Mouse (Mus musculus) lung, postnatal 0 days (tissue): ENCODE measurements around the gene Aspg. TPM values are rescaled to one million over a fixed set of nuclear protein-coding genes. Genes with fewer than 3 reads are reported as not detected.
A peak's percentile ranks its signal among the peaks of the same experiment; 100 is the strongest.

Source experiments
- ATAC-seq: fragments of 200-750 bp; cut with Nextera tagmentation; 2 replicates; pipeline ENCODE4 v1.8.0; 2017; ENCODE audit warnings: moderate library complexity
- DNase-seq: peaks from one replicate; pipeline ENCODE4 v3.0.0-alpha.2; 2016; ENCODE audit warnings: low spot score
- H3K27ac ChIP-seq: fragments of 300-500 bp; sonication (generic); 2 replicates; pipeline ENCODE4 v1.5.1; 2014; ENCODE audit warnings: antibody characterized with exemption, mild to moderate bottlenecking, low read length, mixed read lengths
- H3K27me3 ChIP-seq: fragments of 300-500 bp; sonication (generic); replicated peaks from 2 replicates; pipeline ENCODE4 v1.6.1; 2014; ENCODE audit warnings: low read length, mixed read lengths; ENCODE audit not compliant: insufficient read depth
- H3K36me3 ChIP-seq: fragments of 300-500 bp; sonication (generic); 2 replicates; pipeline ENCODE4 v1.6.1; 2014; ENCODE audit warnings: low read length, mixed read lengths; ENCODE audit not compliant: insufficient read depth
- H3K4me1 ChIP-seq: fragments of 300-500 bp; sonication (generic); 2 replicates; pipeline ENCODE4 v1.6.1; 2014; ENCODE audit warnings: antibody characterized with exemption, low read depth, low read length, mixed read lengths; ENCODE audit not compliant: insufficient read depth
- H3K4me2 ChIP-seq: fragments of 300-500 bp; sonication (generic); replicated peaks from 2 replicates; pipeline ENCODE4 v1.6.1; 2014; ENCODE audit warnings: low read depth, mild to moderate bottlenecking, low read length, moderate library complexity, mixed read lengths
- H3K4me3 ChIP-seq: fragments of 300-500 bp; sonication (generic); 2 replicates; pipeline ENCODE4 v1.5.1; 2014; ENCODE audit warnings: low read depth, low read length
- H3K9ac ChIP-seq: fragments of 300-500 bp; sonication (generic); replicated peaks from 2 replicates; pipeline ENCODE4 v1.6.1; 2014; ENCODE audit warnings: low read depth, mild to moderate bottlenecking
- H3K9me3 ChIP-seq: fragments of 300-500 bp; sonication (generic); 2 replicates; pipeline ENCODE4 v1.6.1; 2016; ENCODE audit warnings: low read length, mixed read lengths
- CTCF ChIP-seq: IDR thresholded peaks from 2 replicates; pipeline ENCODE4 v1.5.1; 2016; ENCODE audit warnings: antibody characterized with exemption, mild to moderate bottlenecking
- EP300 ChIP-seq: IDR thresholded peaks from 2 replicates; pipeline ENCODE4 v1.6.1; 2016; ENCODE audit warnings: antibody characterized with exemption, mild to moderate bottlenecking, control low read depth
- WGBS: fragments of 180-500 bp; shearing (Covaris S2); extraction: QIAGEN DNeasy Blood & Tissue Kit; methylation state at CpG from one replicate; pipeline ENCODE4 v1.1.7; 2014; 5-methylcytosine and 5-hydroxymethylcytosine counted together
- polyA plus RNA-seq: library from polyadenylated mRNA; unstranded; fragments of >200 nt; fragmentation: Nextera tagmentation; extraction: Ambion mirVana; gene quantifications from 2 replicates; pipeline ENCODE4 v1.2.1, GENCODE M21; 2015

Aspg gene
- polyA plus RNA-seq: 2.5 and 2.6 TPM in 2 replicates

DNA sequence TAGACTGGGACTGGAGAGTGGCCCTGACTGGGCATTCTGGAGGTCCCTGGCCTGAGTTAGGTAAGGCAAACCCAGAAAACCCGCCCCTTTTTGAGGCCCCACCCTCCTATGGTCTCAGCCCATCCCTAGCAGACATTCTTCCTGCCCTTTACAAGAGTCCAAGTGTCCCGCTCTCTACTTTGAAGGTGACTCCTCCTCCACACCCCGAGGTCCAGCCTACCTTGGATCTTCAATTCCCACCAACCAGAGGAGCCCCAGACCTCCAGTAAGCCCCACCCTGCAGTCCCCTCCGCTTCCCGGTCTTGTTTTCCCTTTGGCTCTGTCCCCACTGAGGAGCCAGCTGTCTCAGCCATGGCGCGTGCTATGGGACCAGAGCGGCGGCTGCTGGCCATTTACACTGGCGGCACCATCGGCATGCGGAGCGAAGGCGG is at the start of gene Aspg:
TSS of gene Aspg (plus strand) at position 139 of the 431 bp plus-strand sequence.
- Histone ChIP-seq H3K4me3 (peak within 1 kb of the TSS; percentile 20; the same call in 1 of the 2 replicates), H3K36me3 (no peaks in the 10 kb centered on the region)
- under 1% methylated on average over 14 of the region's 14 CpGs for WGBS

DNA sequence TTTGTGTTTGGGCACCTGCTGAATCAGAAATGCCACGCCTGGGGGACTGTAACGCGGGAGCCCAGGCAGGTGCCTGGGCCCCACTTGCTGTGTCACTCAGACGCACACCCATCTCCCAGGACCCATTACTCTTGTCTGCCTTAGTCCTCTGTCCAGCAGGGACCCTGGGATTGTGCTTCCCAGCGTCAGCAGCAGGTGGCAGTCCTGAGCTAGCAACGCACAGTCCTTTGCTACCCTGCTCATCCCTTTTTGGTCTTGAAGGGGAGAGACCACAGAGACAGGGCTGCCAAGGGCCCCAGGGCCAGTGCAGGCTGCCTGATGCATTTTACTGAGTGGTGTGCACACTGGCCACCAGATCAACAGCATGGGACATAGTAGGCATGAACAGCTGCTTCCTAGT is 28.8 kb upstream of the Aspg start:
- Histone ChIP-seq H3K36me3 (no peaks in the 10 kb centered on the region), H3K27ac (no peak overlapping the region), H3K9ac (no peak overlapping the region), H3K4me3 (no peak overlapping the region), H3K27me3 (no peaks in the 10 kb centered on the region), H3K9me3 (no peaks in the 10 kb centered on the region), H3K4me1 (no peaks in the 10 kb centered on the region), H3K4me2 (no peak overlapping the region)
- peak; percentile 66 for ATAC-seq
- DNase-seq: peak; percentile 60
- TF ChIP-seq EP300: no peak
- peak; percentile 97 for TF ChIP-seq CTCF
- 7% methylated on average over 6 of the region's 6 CpGs for WGBS

More for the DNA sequence above, at the start of gene Aspg:
- DNase-seq (peak; percentile 78), ATAC-seq (peak; percentile 86)
- TF ChIP-seq EP300 (no peak), CTCF (no peak)
- peaks cover 5% of the 10 kb centered on the region; the same call in 1 of the 2 replicates for H3K4me1 ChIP-seq
- no peak within 1 kb of the TSS for H3K27ac ChIP-seq
- H3K27me3 ChIP-seq: no peaks in the 10 kb centered on the region
- peak within 1 kb of the TSS; percentile 44 for H3K4me2 ChIP-seq
- no peak within 1 kb of the TSS for H3K9ac ChIP-seq
- H3K9me3 ChIP-seq: no peaks in the 10 kb centered on the region

DNA sequence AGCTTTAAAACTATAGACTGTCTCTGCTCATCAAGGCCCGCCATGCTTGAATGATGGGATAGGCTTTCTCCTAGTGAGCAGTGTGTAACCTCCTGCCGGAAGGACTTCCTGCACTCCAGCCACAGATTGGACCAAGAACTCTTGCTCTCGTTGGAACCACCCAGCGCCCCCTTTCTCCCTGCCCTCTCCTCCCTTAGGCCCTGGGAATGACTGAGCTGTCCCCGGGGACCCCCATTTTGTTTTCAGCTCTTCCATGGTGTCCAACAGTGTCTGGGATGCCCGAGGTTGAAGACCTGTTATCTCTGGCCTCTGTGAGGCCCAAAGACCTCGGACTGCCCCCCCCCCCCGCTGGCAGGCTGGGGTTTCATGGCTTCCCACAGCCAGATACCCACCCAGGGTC is 26.6 kb upstream of the Aspg start:
- Histone ChIP-seq H3K4me1 (no peaks in the 10 kb centered on the region), H3K27me3 (no peaks in the 10 kb centered on the region), H3K4me2 (no peak overlapping the region), H3K36me3 (no peaks in the 10 kb centered on the region), H3K9ac (no peak overlapping the region), H3K27ac (no peak overlapping the region), H3K9me3 (no peaks in the 10 kb centered on the region), H3K4me3 (no peak overlapping the region)
- no peak for ATAC-seq
- no peak for TF ChIP-seq CTCF
- 70% methylated on average over 8 of the region's 8 CpGs for WGBS
- DNase-seq: no peak

DNA sequence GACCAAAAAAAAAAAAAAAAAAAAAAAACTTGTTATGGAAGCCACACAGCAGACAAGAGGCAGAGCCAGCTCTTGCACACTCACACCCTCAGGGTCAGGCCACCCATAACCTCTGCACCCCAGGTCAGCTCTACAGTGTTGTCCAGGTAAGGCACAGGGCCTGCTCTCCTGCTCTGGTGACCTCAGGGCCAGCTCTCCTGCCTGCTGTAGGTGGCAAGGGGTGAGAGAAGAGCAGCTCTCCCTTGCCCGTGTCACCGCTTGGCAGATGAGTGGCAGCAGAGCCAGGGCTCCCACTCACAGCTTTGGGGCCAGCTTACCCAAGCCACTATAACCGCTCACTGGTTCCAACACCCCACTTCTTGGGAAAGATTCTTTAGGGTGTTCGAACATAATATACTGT is 25.6 kb upstream of the Aspg start:
- Histone ChIP-seq H3K27ac (no peak overlapping the region), H3K36me3 (no peaks in the 10 kb centered on the region), H3K4me1 (no peaks in the 10 kb centered on the region), H3K9me3 (no peaks in the 10 kb centered on the region), H3K9ac (no peak overlapping the region), H3K27me3 (no peaks in the 10 kb centered on the region), H3K4me2 (no peak overlapping the region), H3K4me3 (no peak overlapping the region)
- TF ChIP-seq CTCF (no peak), EP300 (no peak)
- 81% methylated on average over 4 of the region's 4 CpGs for WGBS
- DNase-seq (no peak), ATAC-seq (no peak)

GRCm38 (mm10) chr12:112082241-112082640 is 24.2 kb upstream of the Aspg start:
- Histone ChIP-seq H3K9me3 (no peaks in the 10 kb centered on the region), H3K27me3 (no peaks in the 10 kb centered on the region), H3K36me3 (no peaks in the 10 kb centered on the region), H3K4me2 (no peak overlapping the region), H3K4me1 (no peaks in the 10 kb centered on the region), H3K27ac (no peak overlapping the region), H3K4me3 (no peak overlapping the region), H3K9ac (no peak overlapping the region)
- 33% methylated on average over 1 of the region's 1 CpGs for WGBS
- DNase-seq (no peak), ATAC-seq (no peak)
- TF ChIP-seq CTCF (no peak), EP300 (no peak)

GRCm38 (mm10) chr12:112086250-112086649 is 20.2 kb upstream of the Aspg start:
- H3K9me3 ChIP-seq: no peaks in the 10 kb centered on the region
- no peak for TF ChIP-seq CTCF
- no peak for TF ChIP-seq EP300
- H3K27ac ChIP-seq: no peak overlapping the region
- no peaks in the 10 kb centered on the region for H3K4me1 ChIP-seq
- H3K4me2 ChIP-seq: no peak overlapping the region
- WGBS: 66% methylated on average over 3 of the region's 3 CpGs
- ATAC-seq: no peak
- no peak overlapping the region for H3K4me3 ChIP-seq
- no peak overlapping the region for H3K9ac ChIP-seq
- no peaks in the 10 kb centered on the region for H3K36me3 ChIP-seq
- DNase-seq: no peak
- H3K27me3 ChIP-seq: no peaks in the 10 kb centered on the region

DNA sequence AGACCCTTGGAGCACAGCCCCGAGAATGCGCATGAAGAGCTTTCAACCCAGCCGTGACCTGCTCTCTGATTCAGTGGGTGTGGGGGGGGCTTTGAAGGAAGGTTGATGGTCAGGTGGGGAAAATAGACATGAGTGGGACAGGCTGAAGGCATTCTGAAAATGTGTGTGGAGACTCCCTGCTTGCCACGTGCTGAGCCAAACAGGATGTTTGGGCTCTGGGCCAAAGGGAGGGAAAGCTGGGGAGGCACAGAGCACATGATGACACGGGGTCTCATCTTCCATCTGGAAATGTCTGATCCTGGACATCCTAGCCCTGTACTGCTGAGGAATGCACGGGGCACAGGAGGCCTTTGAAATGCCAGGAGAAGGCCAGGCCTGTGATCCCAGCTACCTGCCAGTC is 19.8 kb upstream of the Aspg start:
- Histone ChIP-seq H3K27me3 (no peaks in the 10 kb centered on the region; the same call in 1 of the 2 replicates), H3K9me3 (no peaks in the 10 kb centered on the region), H3K27ac (no peak overlapping the region), H3K4me3 (no peak overlapping the region), H3K9ac (no peak overlapping the region), H3K4me1 (no peaks in the 10 kb centered on the region), H3K4me2 (no peak overlapping the region), H3K36me3 (no peaks in the 10 kb centered on the region)
- no peak for DNase-seq
- 39% methylated on average over 6 of the region's 6 CpGs for WGBS
- ATAC-seq: peak; percentile 34; the same call in 1 of the 2 replicates
- TF ChIP-seq CTCF (no peak), EP300 (no peak)
